Mouse (Mus musculus) CH12.LX (cell line): ENCODE results near the gene Cs.

Experiments used
- CHD2 ChIP-seq: IDR thresholded peaks from 2 replicates; pipeline ENCODE4 v1.6.1; 2011; ENCODE audit warnings: low read length, improper control_type of control experiment
- CTCF ChIP-seq, 2 experiments: IDR thresholded peaks in 1 of 2; conservative IDR thresholded peaks in 1 of 2; 2 replicates each; pipeline ENCODE4 v1.5.1; 2011 to 2012; ENCODE audit warnings: low read depth in 2 of 2, low read length in 2 of 2, improper control_type of control experiment in 1 of 2, inconsistent platforms in 1 of 2, mild to moderate bottlenecking in 1 of 2, moderate library complexity in 1 of 2
- EP300 ChIP-seq: IDR thresholded peaks from 2 replicates; pipeline ENCODE4 v1.6.1; 2011; ENCODE audit warnings: low read length, improper control_type of control experiment
- IRF4 ChIP-seq: IDR thresholded peaks from 2 replicates; pipeline ENCODE4 v1.6.1; 2014; ENCODE audit warnings: low read depth, mild to moderate bottlenecking, inconsistent platforms, low read length, improper control_type of control experiment
- MAFK ChIP-seq: IDR thresholded peaks from 2 replicates; pipeline ENCODE4 v1.6.1; 2011; ENCODE audit warnings: low read length, improper control_type of control experiment; ENCODE audit not compliant: insufficient replicate concordance
- MAX ChIP-seq: IDR thresholded peaks from 2 replicates; pipeline ENCODE4 v1.6.1; 2011; ENCODE audit warnings: low read length, improper control_type of control experiment
- MAZ ChIP-seq: IDR thresholded peaks from 2 replicates; pipeline ENCODE4 v1.6.1; 2012; ENCODE audit warnings: low read depth, mild to moderate bottlenecking, inconsistent platforms, low read length, improper control_type of control experiment, moderate library complexity
- MEF2A ChIP-seq: IDR thresholded peaks from 2 replicates; pipeline ENCODE4 v1.6.1; 2014; ENCODE audit warnings: low read depth, mild to moderate bottlenecking, inconsistent platforms, low read length, improper control_type of control experiment, borderline replicate concordance
- NELFE ChIP-seq: IDR thresholded peaks from 2 replicates; pipeline ENCODE4 v1.6.1; 2011; ENCODE audit warnings: low read depth, low read length, improper control_type of control experiment
- NRF1 ChIP-seq: IDR thresholded peaks from 2 replicates; pipeline ENCODE4 v1.6.1; 2014; ENCODE audit warnings: low read depth, mild to moderate bottlenecking, inconsistent platforms, low read length, improper control_type of control experiment, moderate library complexity
- POLR2A ChIP-seq: IDR thresholded peaks from 2 replicates; pipeline ENCODE4 v1.6.1; 2011; ENCODE audit warnings: low read depth, mild to moderate bottlenecking, improper control_type of control experiment, low read length
- RCOR1 ChIP-seq: conservative IDR thresholded peaks from 2 replicates; pipeline ENCODE4 v1.6.1; 2012; ENCODE audit warnings: low read depth, mild to moderate bottlenecking, inconsistent platforms, low read length, improper control_type of control experiment
- UBTF ChIP-seq: IDR thresholded peaks from 2 replicates; pipeline ENCODE4 v1.6.1; 2012; ENCODE audit warnings: low read depth, mild to moderate bottlenecking, inconsistent platforms, low read length, improper control_type of control experiment, moderate library complexity
- USF1 ChIP-seq: IDR thresholded peaks from 2 replicates; pipeline ENCODE4 v1.6.1; 2014; ENCODE audit warnings: low read depth, mild to moderate bottlenecking, inconsistent platforms, low read length, improper control_type of control experiment

DNA sequence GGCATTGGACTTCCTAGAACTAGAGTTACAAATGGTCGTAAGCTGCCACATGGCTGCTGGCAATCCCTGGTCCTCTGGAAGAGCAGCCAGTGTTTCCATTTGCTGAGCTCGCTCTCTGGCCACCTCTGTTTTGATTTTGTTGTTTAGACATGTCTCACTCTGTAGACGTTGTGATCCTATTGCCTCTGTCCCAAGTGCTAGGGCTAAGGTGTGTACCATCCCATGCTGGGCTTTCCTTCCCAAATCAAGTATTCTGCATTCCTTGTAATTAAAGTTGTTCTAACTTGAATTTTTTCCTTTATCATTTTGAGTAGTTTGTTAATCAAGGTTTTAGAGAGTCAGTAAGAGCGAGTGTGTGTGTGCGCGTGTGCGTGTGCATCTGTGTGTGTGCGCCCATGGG, 10.0 kb downstream of the Cs start:
- TF ChIP-seq CTCF (conservative IDR thresholded peaks at IDR 0.05 in 1 of 2, IDR thresholded peaks at IDR 0.05 in 1 of 2; ENCODE audit: low read depth in 2 of 2, low read length in 2 of 2): no peak
- TF ChIP-seq MAX: no peak
- no peak for TF ChIP-seq POLR2A
- TF ChIP-seq NELFE: no peak
- TF ChIP-seq MAFK: no peak
- no peak for TF ChIP-seq UBTF
- no peak for TF ChIP-seq CHD2
- no peak for TF ChIP-seq USF1
- TF ChIP-seq MEF2A: no peak
- no peak for TF ChIP-seq RCOR1
- TF ChIP-seq EP300: no peak
- TF ChIP-seq MAZ: no peak
- no peak for TF ChIP-seq NRF1
- TF ChIP-seq IRF4: no peak
